Mouse (Mus musculus) thymus, postnatal 25 days (tissue): ENCODE results near the gene Fgfr2.
A peak's percentile ranks its signal among the peaks of the same experiment; 100 is the strongest.
"Not testable (repeated sequence)": the region's sequence is repeated elsewhere in the genome, so short reads cannot be mapped to it uniquely, and the experiment has no call there.

Experiments used
- DNase-seq: peaks from one replicate; pipeline ENCODE4 v3.0.0; 2022

The Fgfr2 gene

DNA sequence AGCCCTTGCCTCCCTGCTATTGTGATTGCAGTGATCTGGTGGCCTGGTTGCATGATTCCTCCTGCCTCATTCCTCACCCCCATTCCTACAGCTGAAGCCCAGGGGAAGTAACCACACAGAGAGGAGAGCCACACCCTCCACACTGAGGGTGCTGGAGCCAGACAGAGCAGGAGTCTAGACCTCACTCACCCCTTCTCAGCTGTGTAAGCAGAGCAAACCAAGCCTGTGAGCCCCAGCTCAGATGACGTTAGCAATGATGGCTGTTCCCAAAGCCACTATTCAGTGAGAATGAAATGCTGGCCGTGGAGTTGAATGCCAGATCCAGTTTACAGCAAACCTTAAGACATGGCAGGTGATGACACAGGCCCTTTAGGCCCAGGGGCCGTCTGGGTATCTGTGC, 645.4 kb downstream of the Fgfr2 start:
- DNase-seq: no peak

- DNase-seq: no peak
These were observed 646.7 kb downstream of the Fgfr2 start for GRCm38 (mm10) chr7:132476491-132476890.

DNA sequence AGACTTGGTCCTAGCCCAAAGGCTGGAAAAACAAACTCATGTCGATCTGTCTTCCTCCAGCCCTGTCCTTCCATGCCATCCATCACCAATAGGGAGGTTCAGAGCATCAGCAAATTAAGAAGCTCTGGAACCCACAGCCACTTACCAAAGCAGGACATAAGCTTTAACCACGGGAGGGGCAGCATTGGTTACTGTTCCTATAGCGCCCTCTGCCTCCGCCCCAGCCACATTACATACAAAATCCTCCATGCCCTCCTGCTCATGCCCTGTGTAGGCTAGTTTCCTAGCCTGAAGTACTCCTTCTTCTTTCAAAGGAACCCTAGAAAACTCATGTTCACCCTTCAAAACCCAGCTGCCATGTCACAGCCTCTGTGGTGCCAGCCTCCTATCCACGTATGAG, 648.1 kb downstream of the Fgfr2 start:
- peak; percentile 62 for DNase-seq

DNA sequence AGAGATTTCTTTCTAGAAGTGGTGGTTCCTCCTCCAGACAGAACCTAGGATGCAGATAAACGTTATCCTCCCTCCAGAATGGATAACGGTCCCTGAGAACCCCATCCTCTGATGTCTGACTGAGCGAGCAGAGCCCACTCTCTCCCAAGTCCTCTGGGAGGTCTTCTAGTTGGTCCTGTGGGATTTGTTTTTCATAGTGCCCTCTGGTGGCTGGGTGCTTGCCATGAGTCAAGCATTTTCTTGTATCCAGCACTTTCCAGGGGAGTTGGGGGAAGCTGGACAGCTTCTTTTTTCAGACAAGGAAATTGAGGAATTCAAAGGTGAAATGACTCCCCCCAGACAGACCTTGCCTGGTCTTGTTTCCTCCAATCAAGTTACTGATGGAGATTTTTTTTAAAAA, 651.8 kb downstream of the Fgfr2 start:
- DNase-seq: peak; percentile 35

DNA sequence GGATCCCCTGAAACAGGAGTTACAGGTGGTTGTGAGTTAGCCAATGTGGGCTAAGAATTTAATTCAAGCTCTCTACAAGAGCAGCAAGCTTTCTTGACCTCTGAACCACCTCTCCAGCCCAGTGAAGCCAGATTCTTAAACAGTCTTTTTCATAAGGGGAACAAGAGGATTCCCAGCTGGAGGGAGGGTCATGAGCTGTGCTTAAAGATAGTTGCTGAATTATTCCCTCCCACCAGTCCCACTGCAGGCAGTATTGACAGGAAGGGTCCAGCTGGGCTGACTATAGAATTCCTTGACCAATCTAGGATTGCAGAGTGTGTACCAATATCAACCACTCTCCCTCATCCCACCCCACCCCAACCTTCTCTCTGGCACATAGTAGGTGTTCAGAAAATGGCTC, 654.8 kb downstream of the Fgfr2 start:
- DNase-seq: no peak

- DNase-seq: no peak
These were observed 657.3 kb downstream of the Fgfr2 start for GRCm38 (mm10) chr7:132465897-132466296.

- DNase-seq: no peak
These were observed 658.3 kb downstream of the Fgfr2 start for GRCm38 (mm10) chr7:132464894-132465293.

DNA sequence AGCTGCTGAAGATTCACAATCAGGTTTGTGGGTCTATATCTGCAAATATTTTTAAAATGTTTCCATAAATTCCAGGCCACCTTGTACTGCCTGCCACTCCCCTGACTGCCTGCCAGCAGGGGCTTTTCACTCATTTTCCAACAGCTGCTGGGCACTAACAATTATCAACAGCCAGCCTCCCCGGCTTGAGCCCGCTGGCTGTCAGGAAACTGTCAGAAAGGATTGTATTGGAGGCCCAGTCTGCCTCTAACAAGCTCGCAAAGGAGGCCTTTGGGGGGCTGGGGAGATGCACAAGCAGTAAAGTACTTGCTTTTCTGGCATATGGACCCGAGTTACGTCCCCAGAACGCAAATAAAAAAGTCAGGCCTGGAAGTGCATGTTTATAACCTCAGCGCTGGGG, 664.7 kb downstream of the Fgfr2 start:
- no peak for DNase-seq

GRCm38 (mm10) chr7:132455071-132455720, 668.0 kb downstream of the Fgfr2 start:
- DNase-seq: no peak

DNA sequence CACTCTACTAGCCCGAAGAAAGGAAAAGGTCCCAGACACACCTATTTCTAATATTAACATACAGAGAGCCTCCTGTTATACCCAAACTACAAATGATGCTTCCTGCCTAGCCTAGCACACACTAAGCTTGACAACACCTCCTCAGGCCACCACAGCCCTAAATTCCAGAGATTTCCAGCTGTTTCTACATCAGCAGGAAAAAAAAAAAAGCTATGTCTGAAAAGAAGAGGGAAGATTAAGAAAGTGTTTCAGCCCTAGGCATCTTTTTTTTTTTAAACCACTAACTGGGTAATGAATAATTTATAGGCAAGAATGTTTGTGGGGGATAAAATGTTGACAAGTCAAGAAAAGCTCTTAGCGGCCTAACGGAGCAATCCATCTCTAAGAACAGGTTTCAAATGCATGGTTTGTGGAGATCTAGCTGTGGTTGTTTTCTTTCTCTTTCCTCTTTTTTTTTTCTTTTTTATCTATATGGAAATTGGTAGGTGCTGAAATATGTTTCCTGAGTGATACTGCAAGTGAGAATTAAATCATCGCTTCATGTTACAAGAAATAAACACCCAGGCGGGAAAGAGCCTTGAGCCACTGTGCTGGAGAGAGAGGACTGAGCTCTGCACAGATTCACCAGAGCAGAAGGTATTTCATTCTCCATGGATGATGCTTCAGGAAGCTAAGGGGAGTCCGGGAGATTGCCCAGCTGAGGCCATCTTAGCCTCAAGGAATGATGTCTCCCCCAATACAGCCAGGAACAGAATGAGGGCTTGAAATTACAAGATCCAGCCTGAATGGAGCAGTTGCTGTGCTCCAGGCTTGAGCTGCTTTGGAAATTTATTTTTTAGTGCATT, 673.0 kb downstream of the Fgfr2 start:
- DNase-seq: no peak

GRCm38 (mm10) chr7:132448511-132449154, 674.5 kb downstream of the Fgfr2 start:
- DNase-seq: no peak

GRCm38 (mm10) chr7:132447558-132447957, 675.6 kb downstream of the Fgfr2 start:
- no peak for DNase-seq

DNA sequence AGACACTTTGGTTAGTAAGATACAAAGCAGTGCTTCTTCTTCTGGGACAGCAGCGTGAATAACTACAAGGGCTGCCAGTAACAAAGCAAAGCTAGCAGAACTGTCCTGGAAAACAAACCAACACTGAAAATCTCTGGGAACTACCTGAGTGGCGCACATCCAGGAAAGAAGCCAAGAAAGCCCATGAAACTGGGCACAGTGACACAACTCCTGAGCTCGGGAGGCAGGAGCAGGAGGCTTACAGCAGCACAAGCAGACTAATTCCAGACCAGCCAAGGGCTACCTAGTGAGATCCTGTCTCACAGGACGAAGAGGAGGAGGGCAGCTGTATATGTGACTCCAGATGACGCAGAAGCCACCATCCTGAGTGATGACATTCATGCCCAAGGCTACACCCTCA, 676.3 kb downstream of the Fgfr2 start:
- DNase-seq: no peak

DNA sequence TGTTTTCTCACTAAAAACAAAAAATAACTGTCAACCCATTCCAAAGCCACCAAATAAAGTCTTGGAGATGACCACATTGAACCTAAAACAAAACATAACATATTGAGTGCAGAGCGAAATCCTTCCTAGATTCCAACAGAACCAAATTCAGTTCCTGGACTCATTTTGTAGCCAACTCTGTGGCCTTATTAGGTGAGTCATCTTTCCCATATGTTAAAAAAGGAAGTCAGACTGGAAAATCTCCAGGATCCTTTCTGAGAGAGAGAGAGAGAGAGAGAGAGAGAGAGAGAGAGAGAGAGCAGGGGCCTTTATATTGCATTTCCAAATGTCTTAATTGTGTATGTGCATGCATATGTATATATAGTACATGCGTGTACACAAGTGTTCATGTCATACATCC, 678.9 kb downstream of the Fgfr2 start:
- DNase-seq: no peak

DNA sequence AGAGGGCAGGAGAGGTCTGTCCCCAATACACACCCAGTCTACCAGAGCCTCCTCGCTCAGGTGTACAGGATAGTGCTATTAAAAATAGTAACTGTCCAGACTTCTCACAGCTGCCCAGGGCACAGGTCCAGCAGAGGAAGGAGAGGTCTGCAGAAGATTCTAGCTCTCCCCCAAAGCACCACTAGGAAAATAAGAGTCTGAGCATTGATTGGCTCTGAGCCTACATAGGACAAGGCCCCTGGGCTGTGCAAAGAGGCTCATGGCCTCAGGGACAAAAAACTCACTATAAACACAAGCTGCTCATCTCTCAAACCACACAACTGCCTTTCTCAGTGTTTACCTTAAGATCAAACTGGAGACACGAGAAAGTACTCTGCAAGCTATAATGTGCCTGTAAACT, 679.4 kb downstream of the Fgfr2 start:
- no peak for DNase-seq

DNA sequence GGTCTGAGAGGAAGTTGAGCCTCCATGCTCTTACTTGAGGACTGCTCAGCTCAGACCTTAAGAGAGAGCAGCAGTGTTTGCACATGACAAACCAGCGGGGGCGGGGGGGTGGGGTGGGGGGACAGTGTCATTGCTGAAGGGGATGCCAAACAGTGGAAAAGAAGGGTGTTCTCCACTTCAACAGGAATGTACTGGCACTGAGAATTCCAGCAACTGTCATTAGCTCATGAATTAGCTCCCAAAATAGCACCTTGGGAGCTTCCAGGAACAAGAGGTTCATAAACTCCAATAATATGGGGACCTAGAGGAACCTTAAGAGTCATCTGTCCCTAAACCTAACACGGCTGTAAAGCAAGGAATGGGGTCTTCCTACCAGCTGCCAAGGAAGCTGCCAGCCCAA, 680.0 kb downstream of the Fgfr2 start:
- DNase-seq: no peak

DNA sequence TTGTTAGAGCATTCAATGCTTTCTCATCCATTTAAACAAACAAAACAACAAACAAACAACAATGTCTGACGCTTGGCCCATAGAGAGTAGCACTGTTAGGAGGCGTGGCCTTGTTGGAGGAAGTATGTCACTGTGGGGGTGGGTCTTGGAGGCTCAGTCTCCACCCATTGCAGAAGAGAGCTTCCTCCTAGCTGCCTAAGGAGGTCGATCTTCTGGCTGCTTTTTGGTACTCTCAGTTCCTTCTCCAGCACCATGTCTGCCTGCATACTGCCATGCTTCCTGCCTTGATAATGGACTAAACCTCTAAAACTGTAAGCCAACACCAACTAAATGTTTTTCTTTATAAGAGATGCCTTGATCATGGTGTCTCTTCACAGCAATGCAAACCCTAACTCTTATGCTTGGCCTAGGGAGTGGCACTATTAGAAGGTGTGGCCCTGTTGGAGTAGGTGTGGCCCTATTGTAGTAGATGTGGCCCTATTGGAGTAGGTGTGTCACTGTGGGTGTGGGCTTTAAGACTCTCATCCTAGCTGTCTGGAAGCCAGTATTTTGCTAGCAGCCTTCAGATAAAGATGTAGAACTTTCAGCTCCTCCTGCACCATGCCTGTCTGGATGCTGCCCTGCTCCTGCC, 680.9 kb downstream of the Fgfr2 start:
- not testable (repeated sequence) for DNase-seq

GRCm38 (mm10) chr7:132439916-132440315, 683.2 kb downstream of the Fgfr2 start:
- DNase-seq: no peak

GRCm38 (mm10) chr7:132438060-132438459, 685.1 kb downstream of the Fgfr2 start:
- no peak for DNase-seq

GRCm38 (mm10) chr7:132437431-132437830, 685.7 kb downstream of the Fgfr2 start:
- DNase-seq: no peak

GRCm38 (mm10) chr7:132435486-132436055, 687.6 kb downstream of the Fgfr2 start:
- no peak for DNase-seq

DNA sequence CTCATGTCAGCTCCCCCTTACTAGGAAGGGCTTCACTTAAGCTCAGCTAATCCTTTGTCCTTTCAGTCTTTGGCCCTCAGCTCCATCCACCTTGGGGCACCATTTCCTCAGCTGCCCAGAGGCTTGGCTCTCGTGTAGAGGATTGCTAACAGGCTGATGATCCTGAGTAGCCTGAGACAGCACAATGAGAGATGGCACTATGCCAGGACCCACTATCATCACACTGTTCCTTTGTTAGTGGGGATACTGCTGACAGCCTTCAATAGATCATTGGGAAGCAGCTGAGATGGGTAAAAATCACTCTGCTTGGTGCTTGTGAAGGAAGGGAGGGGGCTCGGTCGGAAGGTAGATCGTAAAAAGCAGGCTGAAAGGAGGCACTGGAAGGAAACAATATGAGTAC, 693.8 kb downstream of the Fgfr2 start:
- no peak for DNase-seq

DNA sequence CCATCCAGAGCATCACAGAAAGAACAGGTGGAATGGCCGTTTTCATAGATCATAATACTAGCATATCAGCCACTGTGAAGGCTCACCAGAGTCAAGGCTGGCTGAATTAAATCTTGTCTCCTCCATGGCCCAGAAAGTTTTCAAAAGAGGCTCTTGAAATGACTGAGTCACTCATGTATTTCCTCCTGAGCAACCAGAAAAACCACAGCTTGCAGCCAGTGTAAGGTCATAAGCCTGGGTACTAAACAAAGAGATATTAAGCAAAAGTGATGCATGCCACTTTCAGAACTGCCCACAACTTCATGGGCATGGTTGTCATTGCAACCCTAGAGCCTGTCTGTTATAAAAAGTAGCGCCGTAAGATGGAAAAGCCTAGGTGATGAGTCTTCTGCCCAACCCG, 694.8 kb downstream of the Fgfr2 start:
- DNase-seq: no peak
